Mouse (Mus musculus) liver, embryonic 16.5 days (tissue): ENCODE results near the gene Usf2. TPM values are rescaled to one million over a fixed set of nuclear protein-coding genes. Genes with fewer than 3 reads are reported as not detected.
"Not testable (repeated sequence)": the region's sequence is repeated elsewhere in the genome, so short reads cannot be mapped to it uniquely, and the experiment has no call there.

Source experiments
- ATAC-seq: fragments of 200-750 bp; cut with Nextera tagmentation; 2 replicates; pipeline ENCODE4 v1.8.0; 2017; ENCODE audit warnings: low read depth, mild to moderate bottlenecking, moderate number of reproducible peaks, moderate library complexity
- H3K27ac ChIP-seq: fragments of 300-500 bp; sonication (generic); 2 replicates; pipeline ENCODE4 v1.5.1; 2014; ENCODE audit warnings: mild to moderate bottlenecking, low read length
- H3K27me3 ChIP-seq: fragments of 300-500 bp; sonication (generic); 2 replicates; pipeline ENCODE4 v1.6.1; 2014; ENCODE audit warnings: low read depth, low read length, mixed read lengths; ENCODE audit not compliant: control insufficient read depth, insufficient read depth
- H3K36me3 ChIP-seq: fragments of 300-500 bp; sonication (generic); 2 replicates; pipeline ENCODE4 v1.6.1; 2014; ENCODE audit warnings: mild to moderate bottlenecking; ENCODE audit not compliant: control insufficient read depth, insufficient read depth
- H3K4me1 ChIP-seq: fragments of 300-500 bp; sonication (generic); 2 replicates; pipeline ENCODE4 v1.6.1; 2014; ENCODE audit warnings: low read depth, low read length, mixed read lengths; ENCODE audit not compliant: control insufficient read depth
- H3K4me2 ChIP-seq: fragments of 300-500 bp; sonication (generic); 2 replicates; pipeline ENCODE4 v1.6.1; 2014; ENCODE audit warnings: low read depth, low read length, mixed read lengths
- H3K4me3 ChIP-seq: fragments of 300-500 bp; sonication (generic); 2 replicates; pipeline ENCODE4 v1.5.1; 2014; ENCODE audit warnings: low read depth, mild to moderate bottlenecking, low read length
- H3K9ac ChIP-seq: fragments of 300-500 bp; sonication (generic); 2 replicates; pipeline ENCODE4 v1.6.1; 2014; ENCODE audit warnings: low read depth, low read length
- H3K9me3 ChIP-seq: fragments of 300-500 bp; sonication (generic); replicated peaks from 2 replicates; pipeline ENCODE4 v1.6.1; 2016; ENCODE audit warnings: low read length; ENCODE audit not compliant: control insufficient read depth
- WGBS: fragments of 180-500 bp; shearing (Covaris S2); extraction: QIAGEN DNeasy Blood & Tissue Kit; methylation state at CpG from one replicate; pipeline ENCODE4 v1.1.7; 2014; ENCODE audit not compliant: insufficient replicate concordance; 5-methylcytosine and 5-hydroxymethylcytosine counted together
- polyA plus RNA-seq: library from polyadenylated mRNA; unstranded; fragments of >200 nt; fragmentation: Nextera tagmentation; extraction: Ambion mirVana; gene quantifications from 2 replicates; pipeline ENCODE4 v1.2.1, GENCODE M21; 2015

Gene Usf2
- polyA plus RNA-seq, 1 experiment from 2014 or later, result 7.9 TPM

DNA sequence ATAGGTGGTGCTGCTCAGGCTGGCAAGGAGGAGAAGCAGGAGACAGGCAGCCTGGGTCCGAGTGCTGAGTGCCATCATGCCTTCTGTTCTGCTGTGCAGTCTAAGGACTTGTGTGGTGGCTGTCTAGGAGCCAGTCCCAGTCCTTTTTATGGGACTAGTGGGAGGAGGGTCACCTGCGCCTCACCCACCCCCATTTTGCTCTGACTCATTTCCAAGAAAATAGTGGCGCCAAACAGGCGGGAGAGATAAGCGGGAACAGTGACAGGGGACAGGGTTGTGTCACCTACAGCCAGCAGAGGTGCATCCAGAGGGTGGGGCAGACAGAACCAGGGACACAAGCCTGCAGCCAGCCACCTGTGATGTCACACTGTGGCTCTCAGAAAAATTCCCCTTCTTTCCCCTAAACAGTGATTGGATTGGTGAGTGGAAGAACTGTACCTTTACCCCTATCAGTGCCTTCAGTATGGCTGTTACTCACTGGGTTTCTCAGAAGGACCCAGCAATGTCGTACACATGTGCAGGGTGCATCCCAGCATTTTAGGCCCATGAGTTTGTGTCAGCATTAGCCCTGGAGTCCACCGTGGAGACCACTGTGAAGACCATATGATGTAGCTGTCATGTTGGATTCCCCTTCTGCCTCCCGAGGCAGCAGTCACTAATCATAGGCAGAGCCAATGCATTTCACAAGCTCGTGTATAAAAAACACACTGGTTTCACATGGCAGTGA lies 12.5 kb downstream of the Usf2 start, which contains the start of gene Hamp:
Gene Hamp (minus strand): TSS at position 124 of the 727 bp plus-strand sequence.
- Histone ChIP-seq H3K27ac (no peak within 1 kb of the TSS), H3K4me3 (no peak within 1 kb of the TSS), H3K27me3 (no peaks in the 10 kb centered on the region), H3K9ac (no peak within 1 kb of the TSS), H3K9me3 (no peaks in the 10 kb centered on the region), H3K4me2 (no peak within 1 kb of the TSS), H3K4me1 (no peaks in the 10 kb centered on the region), H3K36me3 (peaks cover 4% of the 10 kb centered on the region)
- 51% methylated on average over 9 of the region's 9 CpGs for WGBS
- peak; percentile 35 for ATAC-seq

GRCm38 (mm10) chr7:30942365-30942764 lies 14.2 kb downstream of the Usf2 start:
- H3K36me3 ChIP-seq, H3K9ac ChIP-seq, H3K27me3 ChIP-seq, H3K4me3 ChIP-seq, H3K27ac ChIP-seq, ATAC-seq, H3K4me2 ChIP-seq, H3K4me1 ChIP-seq, H3K9me3 ChIP-seq: not testable (repeated sequence)
- 19% methylated on average over 3 of the region's 3 CpGs for WGBS

DNA sequence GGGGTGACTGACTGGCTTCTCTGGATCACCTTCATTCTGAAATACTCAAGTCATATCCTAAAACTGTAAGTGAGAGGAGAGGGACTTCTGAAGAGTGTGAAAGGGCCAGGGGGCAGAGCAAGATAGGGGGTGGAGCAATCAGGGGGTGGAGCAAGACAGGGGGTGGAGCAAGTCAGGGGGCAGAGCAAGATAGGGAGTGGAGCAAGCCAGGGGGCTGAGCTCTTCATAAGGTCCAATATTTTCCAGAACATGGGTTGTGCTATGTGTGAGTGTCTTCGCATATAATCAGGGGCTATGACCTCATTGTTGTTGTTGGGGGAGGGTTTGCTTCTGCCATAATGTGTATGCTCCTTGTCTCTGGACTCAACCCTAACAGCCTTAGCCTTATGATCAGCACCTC lies 16.5 kb downstream of the Usf2 start:
- H3K36me3 ChIP-seq, H3K9me3 ChIP-seq, H3K4me2 ChIP-seq, ATAC-seq, H3K4me1 ChIP-seq, H3K9ac ChIP-seq, H3K27ac ChIP-seq, H3K4me3 ChIP-seq, H3K27me3 ChIP-seq: not testable (repeated sequence)
- 64% methylated on average over 1 of the region's 1 CpGs for WGBS

DNA sequence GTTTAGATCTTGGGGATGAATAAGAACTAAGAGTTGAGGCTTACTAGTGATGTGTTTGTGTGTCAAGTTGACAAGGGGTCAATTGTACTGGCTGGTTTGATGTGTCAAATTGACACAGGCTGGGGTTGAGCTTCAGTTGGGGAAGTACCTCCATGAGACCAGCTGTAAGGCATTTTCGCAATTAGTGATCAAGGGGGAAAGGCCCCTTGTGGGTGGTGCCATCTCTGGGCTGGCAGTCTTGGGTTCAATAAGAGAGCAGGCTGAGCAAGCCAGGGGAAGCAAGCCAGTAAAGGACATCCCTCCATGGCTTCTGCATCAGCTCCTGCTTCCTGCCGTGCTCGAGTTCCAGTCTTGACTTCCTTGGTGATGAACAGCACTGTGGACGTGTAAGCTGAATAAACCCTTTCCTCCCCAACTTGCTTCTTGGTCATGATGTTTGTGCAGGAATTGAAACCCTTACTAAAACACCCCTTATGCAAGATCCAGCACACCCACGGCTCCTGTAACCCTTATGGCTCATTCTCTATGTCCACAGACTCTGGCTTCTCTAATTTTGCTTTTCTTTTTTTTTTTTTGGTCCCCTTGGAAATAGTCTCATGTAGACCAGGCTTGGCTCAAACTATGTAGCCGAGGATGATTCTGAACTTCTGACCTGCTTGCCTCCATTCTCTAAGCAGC lies 21.0 kb downstream of the Usf2 start:
- H3K4me3 ChIP-seq, H3K9me3 ChIP-seq, H3K4me1 ChIP-seq, H3K36me3 ChIP-seq, H3K9ac ChIP-seq, H3K4me2 ChIP-seq, H3K27ac ChIP-seq, H3K27me3 ChIP-seq, ATAC-seq: not testable (repeated sequence)
- 51% methylated on average over 6 of the region's 6 CpGs for WGBS

DNA sequence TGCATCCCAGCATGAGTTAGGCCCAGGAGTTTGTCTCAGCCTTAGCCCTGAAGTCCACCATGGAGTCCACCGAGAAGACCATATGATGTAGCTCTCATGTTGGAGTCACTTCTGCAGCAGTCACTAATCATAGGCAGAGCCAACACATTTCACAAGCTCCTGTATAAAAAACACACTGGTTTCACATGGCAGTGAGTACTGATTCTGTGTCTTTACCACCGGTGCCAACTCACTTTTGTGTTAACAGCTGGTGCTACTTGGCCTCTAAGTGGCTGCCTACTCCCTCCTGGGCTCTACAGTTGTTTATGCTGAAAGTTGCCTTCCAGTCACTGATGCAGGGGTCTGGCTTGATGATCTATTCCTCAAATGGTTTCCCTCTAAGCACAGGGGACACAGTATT lies 32.0 kb downstream of the Usf2 start, which contains the start of gene Hamp2:
Gene Hamp2 (minus strand): TSS at position 101 of the 400 bp plus-strand sequence.
- not testable (repeated sequence) for H3K9ac ChIP-seq, ATAC-seq, H3K9me3 ChIP-seq, H3K4me3 ChIP-seq, H3K27ac ChIP-seq, H3K27me3 ChIP-seq, H3K4me1 ChIP-seq, H3K36me3 ChIP-seq, H3K4me2 ChIP-seq
- 71% methylated on average over 2 of the region's 2 CpGs for WGBS

DNA sequence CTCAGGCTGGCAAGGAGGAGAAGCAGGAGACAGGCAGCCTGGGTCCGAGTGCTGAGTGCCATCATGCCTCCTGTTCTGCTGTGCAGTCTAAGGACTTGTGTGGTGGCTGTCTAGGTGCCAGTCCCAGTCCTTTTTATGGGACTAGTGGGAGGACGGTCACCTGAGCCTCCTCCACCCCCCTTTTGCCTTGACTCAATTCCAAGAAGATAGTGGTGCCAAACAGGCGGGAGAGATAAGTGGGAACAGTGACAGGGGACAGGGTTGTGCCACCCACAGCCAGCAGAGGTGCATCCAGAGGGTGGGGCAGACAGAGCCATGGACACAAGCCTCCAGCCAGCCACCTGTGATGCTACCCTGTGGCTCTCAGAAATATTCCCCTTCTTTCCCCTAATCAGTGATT lies 32.5 kb downstream of the Usf2 start:
- Histone ChIP-seq H3K9ac (no peak overlapping the region), H3K27ac (no peak overlapping the region), H3K27me3 (no peaks in the 10 kb centered on the region), H3K4me3 (no peak overlapping the region), H3K4me2 (no peak overlapping the region), H3K36me3 (no peaks in the 10 kb centered on the region), H3K4me1 (no peaks in the 10 kb centered on the region), H3K9me3 (no peaks in the 10 kb centered on the region)
- no peak for ATAC-seq
- 31% methylated on average over 3 of the region's 3 CpGs for WGBS

DNA sequence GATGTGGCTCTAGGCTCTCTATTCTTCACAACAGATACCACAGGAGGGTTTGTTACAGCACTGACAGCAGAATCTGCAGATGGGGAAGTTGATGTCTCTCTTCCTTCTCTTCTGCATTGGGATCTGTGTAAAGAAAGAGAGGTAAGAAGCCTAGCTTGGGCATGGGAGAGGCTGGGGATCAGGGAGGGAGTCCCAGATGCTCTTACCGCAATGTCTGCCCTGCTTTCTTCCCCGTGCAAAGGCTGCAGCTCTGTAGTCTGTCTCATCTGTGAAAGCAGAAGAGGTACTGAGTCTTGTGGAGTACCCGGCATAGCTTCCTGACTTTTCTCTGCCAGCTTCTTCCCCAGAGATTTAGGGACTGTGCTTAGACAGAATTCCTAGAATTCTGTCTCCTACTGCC lies 34.1 kb downstream of the Usf2 start:
- H3K36me3 ChIP-seq, H3K4me1 ChIP-seq, H3K9me3 ChIP-seq, H3K4me3 ChIP-seq, H3K27ac ChIP-seq, H3K9ac ChIP-seq, ATAC-seq, H3K4me2 ChIP-seq, H3K27me3 ChIP-seq: not testable (repeated sequence)
- WGBS, result 11% methylated on average over 3 of the region's 3 CpGs

DNA sequence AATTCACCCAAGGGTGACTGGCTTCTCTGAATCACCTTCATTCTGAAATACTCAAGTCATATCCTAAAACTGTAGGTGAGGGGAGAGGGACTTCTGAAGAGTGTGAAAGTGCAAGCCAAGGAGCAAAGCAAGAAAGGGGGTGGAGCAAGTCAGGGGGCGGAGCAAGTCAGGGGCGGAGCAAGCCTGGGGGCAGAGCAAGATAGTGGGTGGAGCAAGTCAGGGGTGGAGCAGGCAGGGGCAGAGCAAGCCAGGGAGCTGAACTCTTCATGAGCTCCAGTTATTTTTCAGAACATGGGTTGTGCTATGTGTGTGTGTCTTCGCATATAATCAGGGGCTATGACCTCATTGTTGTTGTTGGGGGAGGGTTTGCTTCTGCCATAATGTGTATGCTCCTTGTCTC lies 36.4 kb downstream of the Usf2 start:
- Histone ChIP-seq H3K9ac (no peak overlapping the region), H3K27ac (no peak overlapping the region), H3K4me2 (no peak overlapping the region), H3K9me3 (no peaks in the 10 kb centered on the region), H3K36me3 (no peaks in the 10 kb centered on the region), H3K27me3 (no peaks in the 10 kb centered on the region), H3K4me1 (no peaks in the 10 kb centered on the region; the same call in 1 of the 2 replicates), H3K4me3 (no peak overlapping the region)
- WGBS, result 35% methylated on average over 3 of the region's 3 CpGs
- ATAC-seq, result 0 out of 2 replicates have a peak, but pooled peaks have one; percentile 39

DNA sequence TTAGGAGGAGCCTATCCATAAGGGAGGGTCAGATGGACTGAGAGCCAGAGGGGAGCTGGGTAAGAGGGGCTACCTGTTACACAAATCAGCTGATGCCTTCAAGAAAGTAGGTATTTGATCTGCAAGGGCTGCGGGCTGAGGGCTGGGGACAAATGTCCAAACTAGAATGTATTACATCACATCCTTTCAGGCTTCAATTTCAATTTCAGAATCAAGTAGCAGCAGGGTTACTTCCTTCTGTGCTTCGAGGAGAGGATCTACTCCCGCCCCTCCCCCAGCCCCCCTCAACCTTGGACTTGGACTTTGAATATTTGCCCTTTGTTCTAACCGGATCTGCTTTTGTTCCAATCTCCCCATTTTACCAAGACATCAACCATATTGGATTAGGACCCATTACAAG lies 39.4 kb downstream of the Usf2 start:
- H3K36me3 ChIP-seq, result no peaks in the 10 kb centered on the region
- no peak overlapping the region for H3K4me3 ChIP-seq
- no peak overlapping the region for H3K27ac ChIP-seq
- ATAC-seq, result no peak
- H3K9ac ChIP-seq, result no peak overlapping the region
- no peaks in the 10 kb centered on the region; the same call in 1 of the 2 replicates for H3K4me1 ChIP-seq
- no peak overlapping the region for H3K4me2 ChIP-seq
- H3K9me3 ChIP-seq, result no peaks in the 10 kb centered on the region
- 15% methylated on average over 4 of the region's 4 CpGs for WGBS
- no peaks in the 10 kb centered on the region for H3K27me3 ChIP-seq
